Mouse (Mus musculus): ENCODE data around the gene Sh2d3c.

- TF ChIP-seq POLR2A (IDR thresholded peaks at IDR 0.05; ENCODE audit: insufficient read depth, low read depth, low read length), result no peak
- TF ChIP-seq CTCF (IDR thresholded peaks at IDR 0.05), result no peak
- no peak for TF ChIP-seq EP300 (IDR thresholded peaks at IDR 0.05; ENCODE audit: insufficient read depth, low read depth, low read length)
Observed at GRCm38 (mm10) chr2:32758503-32758902, 37.6 kb downstream of the Sh2d3c start.
